Mouse (Mus musculus): Measurements from ENCODE around the gene 2610528J11Rik. TPM values are rescaled to one million over a fixed set of nuclear protein-coding genes. Genes with fewer than 3 reads are reported as not detected.
A peak's percentile ranks its signal among the peaks of the same experiment; 100 is the strongest.

The 2610528J11Rik gene
- polyA plus RNA-seq, 2 experiments, result 4.8 to 6.4 TPM

DNA sequence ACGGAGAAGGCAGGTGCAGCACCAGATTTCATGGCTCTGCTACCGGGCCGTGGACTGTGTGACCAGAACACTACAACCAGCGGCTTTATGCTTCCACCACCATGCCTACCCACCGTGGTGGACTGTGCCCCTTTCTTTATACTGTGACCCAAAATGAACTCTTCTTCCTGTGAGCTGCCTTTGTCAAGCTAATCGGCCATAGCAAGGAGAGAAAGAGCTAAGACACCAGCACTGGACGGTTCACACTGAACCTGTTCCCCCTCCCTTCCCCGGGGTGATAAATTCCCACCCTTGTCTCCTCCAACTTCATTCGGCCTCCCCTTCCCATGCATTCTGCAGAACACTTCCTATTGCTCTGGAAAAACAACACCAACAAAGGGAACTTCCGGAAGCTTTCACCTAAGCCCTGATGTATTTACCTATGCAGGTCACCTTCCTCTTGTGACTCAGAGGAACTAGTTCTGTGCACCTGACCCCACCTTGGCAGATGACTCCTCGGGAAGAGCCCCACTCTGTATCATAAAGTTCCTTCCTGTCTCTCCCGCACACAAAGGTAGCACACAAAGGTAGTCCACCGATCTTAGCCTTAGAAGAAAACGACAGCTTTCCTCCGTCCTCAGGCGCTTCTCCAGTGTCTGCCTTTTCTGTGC is 9.2 kb upstream of the 2610528J11Rik start:
- no peaks in the 10 kb centered on the region for H3K27me3 ChIP-seq (ENCODE audit: control insufficient read depth, insufficient read depth, low read length)
- WGBS (ENCODE audit: insufficient replicate concordance), result 32% methylated on average over 16 of the region's 16 CpGs

DNA sequence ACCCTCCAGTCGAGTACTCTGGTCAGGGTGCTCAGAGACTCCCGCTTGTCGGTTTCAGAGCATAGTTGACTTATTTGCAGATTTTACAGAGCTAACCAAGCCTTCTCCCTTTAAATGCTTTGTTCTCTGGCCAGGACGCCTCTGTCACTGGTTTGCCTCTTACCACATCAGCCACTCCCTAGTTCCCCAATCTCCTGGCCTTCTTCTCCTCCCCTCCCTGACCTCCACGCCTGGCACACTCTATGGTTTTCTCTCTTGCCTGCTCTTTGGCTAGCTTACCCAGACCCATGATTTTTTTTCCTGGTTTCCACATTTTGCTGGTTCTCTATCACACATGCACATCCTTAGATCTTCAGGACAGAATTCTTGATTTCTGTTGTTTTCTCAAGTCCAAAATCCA is 8.6 kb upstream of the 2610528J11Rik start:
- H3K4me3 ChIP-seq (ENCODE audit: insufficient read depth in 1 of 2, low read depth in 2 of 2, low read length in 2 of 2), result no peak overlapping the region
- H3K27me3 ChIP-seq (ENCODE audit: control insufficient read depth, insufficient read depth, low read length), result no peaks in the 10 kb centered on the region
- ATAC-seq (ENCODE audit: insufficient read depth) (no peak), DNase-seq (ENCODE audit: low read depth in 3 of 3, low spot score in 3 of 3) (no peak)
- TF ChIP-seq CTCF (IDR thresholded peaks at IDR 0.05; ENCODE audit: low read depth) (no peak), EP300 (IDR thresholded peaks at IDR 0.05; ENCODE audit: low read depth) (no peak)
- H3K9me3 ChIP-seq (ENCODE audit: control insufficient read depth, low read length), result no peaks in the 10 kb centered on the region
- peaks cover 0 to 9% of the 10 kb centered on the region in 2 experiments; a peak in 2 of 4 replicates for H3K4me1 ChIP-seq (replicated peaks; ENCODE audit: control insufficient read depth in 2 of 2, insufficient read depth in 2 of 2, low read length in 1 of 2)
- 39% methylated on average over 5 of the region's 5 CpGs for WGBS (ENCODE audit: insufficient replicate concordance)
- H3K4me2 ChIP-seq (ENCODE audit: low read depth), result no peak overlapping the region
- H3K36me3 ChIP-seq (replicated peaks; ENCODE audit: control insufficient read depth, insufficient read depth, low read depth), result no peaks in the 10 kb centered on the region
- no peak overlapping the region for H3K27ac ChIP-seq
- no peak overlapping the region for H3K9ac ChIP-seq (replicated peaks)

More for the DNA sequence above, 9.2 kb upstream of the 2610528J11Rik start:
- H3K4me2 ChIP-seq (ENCODE audit: low read depth), result peak overlapping the region; percentile 6; the same call in 1 of the 2 replicates
- H3K4me3 ChIP-seq (ENCODE audit: insufficient read depth in 1 of 2, low read depth in 2 of 2, low read length in 2 of 2), result no peak overlapping the region
- no peaks in the 10 kb centered on the region for H3K36me3 ChIP-seq (replicated peaks; ENCODE audit: control insufficient read depth, insufficient read depth, low read depth)
- ATAC-seq (ENCODE audit: insufficient read depth) (no peak), DNase-seq (ENCODE audit: low read depth in 3 of 3, low spot score in 3 of 3) (no peak)
- no peak overlapping the region for H3K9ac ChIP-seq (replicated peaks)
- H3K4me1 ChIP-seq (replicated peaks; ENCODE audit: control insufficient read depth in 2 of 2, insufficient read depth in 2 of 2, low read length in 1 of 2), result peaks cover 0 to 9% of the 10 kb centered on the region in 2 experiments; a peak in 2 of 4 replicates
- H3K9me3 ChIP-seq (ENCODE audit: control insufficient read depth, low read length), result no peaks in the 10 kb centered on the region
- no peak overlapping the region for H3K27ac ChIP-seq
- TF ChIP-seq CTCF (IDR thresholded peaks at IDR 0.05; ENCODE audit: low read depth), result no peak
- no peak for TF ChIP-seq EP300 (IDR thresholded peaks at IDR 0.05; ENCODE audit: low read depth)

DNA sequence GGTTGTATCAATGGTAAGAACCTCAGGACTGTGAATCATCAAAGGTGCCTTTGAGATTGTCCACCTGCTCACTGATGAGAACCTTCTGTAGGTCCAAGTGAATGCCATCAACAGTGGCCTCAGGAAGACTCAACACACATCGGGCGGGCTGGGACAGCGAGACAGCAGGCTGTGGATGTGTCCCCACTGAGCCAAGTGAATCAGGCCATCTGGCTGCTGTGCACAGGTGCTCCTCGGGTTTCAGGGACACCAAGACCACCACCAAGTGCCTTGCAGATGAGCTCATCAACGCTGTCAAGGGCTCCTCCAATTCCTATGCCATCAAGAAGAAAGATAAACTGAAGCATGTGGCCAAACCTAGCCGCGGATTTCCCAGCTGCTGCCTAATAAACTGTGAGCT is 4.6 kb upstream of the 2610528J11Rik start:
- DNase-seq (ENCODE audit: low read depth in 3 of 3, low spot score in 3 of 3) (no peak), ATAC-seq (ENCODE audit: insufficient read depth) (no peak)
- Histone ChIP-seq H3K4me1 (replicated peaks; ENCODE audit: control insufficient read depth in 2 of 2, insufficient read depth in 2 of 2, low read length in 1 of 2) (peaks cover 0 to 8% of the 10 kb centered on the region in 2 experiments; a peak in 2 of 4 replicates), H3K36me3 (replicated peaks; ENCODE audit: control insufficient read depth, insufficient read depth, low read depth) (no peaks in the 10 kb centered on the region), H3K9ac (replicated peaks) (no peak overlapping the region), H3K27me3 (ENCODE audit: control insufficient read depth, insufficient read depth, low read length) (no peaks in the 10 kb centered on the region), H3K4me3 (ENCODE audit: insufficient read depth in 1 of 2, low read depth in 2 of 2, low read length in 2 of 2) (no peak overlapping the region), H3K27ac (no peak overlapping the region), H3K9me3 (ENCODE audit: control insufficient read depth, low read length) (no peaks in the 10 kb centered on the region), H3K4me2 (ENCODE audit: low read depth) (no peak overlapping the region)
- WGBS (ENCODE audit: insufficient replicate concordance), result 67% methylated on average over 7 of the region's 7 CpGs
- TF ChIP-seq CTCF (IDR thresholded peaks at IDR 0.05; ENCODE audit: low read depth) (no peak), EP300 (IDR thresholded peaks at IDR 0.05; ENCODE audit: low read depth) (no peak)

GRCm38 (mm10) chr4:118523976-118524375 is 2.8 kb upstream of the 2610528J11Rik start:
- Histone ChIP-seq H3K4me1 (replicated peaks; ENCODE audit: control insufficient read depth in 2 of 2, insufficient read depth in 2 of 2, low read length in 1 of 2) (peaks cover 0 to 4% of the 10 kb centered on the region in 2 experiments; a peak in 2 of 4 replicates), H3K27me3 (ENCODE audit: control insufficient read depth, insufficient read depth, low read length) (no peaks in the 10 kb centered on the region), H3K9me3 (ENCODE audit: control insufficient read depth, low read length) (no peaks in the 10 kb centered on the region), H3K27ac (no peak overlapping the region), H3K36me3 (replicated peaks; ENCODE audit: control insufficient read depth, insufficient read depth, low read depth) (no peaks in the 10 kb centered on the region), H3K4me3 (ENCODE audit: insufficient read depth in 1 of 2, low read depth in 2 of 2, low read length in 2 of 2) (no peak overlapping the region), H3K9ac (replicated peaks) (no peak overlapping the region), H3K4me2 (ENCODE audit: low read depth) (no peak overlapping the region)
- no peak for DNase-seq (ENCODE audit: low read depth in 3 of 3, low spot score in 3 of 3)
- TF ChIP-seq EP300 (IDR thresholded peaks at IDR 0.05; ENCODE audit: low read depth) (no peak), CTCF (IDR thresholded peaks at IDR 0.05; ENCODE audit: low read depth) (no peak)
- 65% methylated on average over 7 of the region's 7 CpGs for WGBS (ENCODE audit: insufficient replicate concordance)
- ATAC-seq (ENCODE audit: insufficient read depth), result no peak

- Histone ChIP-seq H3K36me3 (replicated peaks; ENCODE audit: control insufficient read depth, insufficient read depth, low read depth) (no peaks in the 10 kb centered on the region), H3K9ac (replicated peaks) (no peak overlapping the region), H3K4me1 (replicated peaks; ENCODE audit: control insufficient read depth in 2 of 2, insufficient read depth in 2 of 2, low read length in 1 of 2) (peaks cover 0 to 4% of the 10 kb centered on the region in 2 experiments; a peak in 2 of 4 replicates), H3K27me3 (ENCODE audit: control insufficient read depth, insufficient read depth, low read length) (no peaks in the 10 kb centered on the region), H3K27ac (no peak overlapping the region), H3K9me3 (ENCODE audit: control insufficient read depth, low read length) (no peaks in the 10 kb centered on the region), H3K4me3 (ENCODE audit: insufficient read depth in 1 of 2, low read depth in 2 of 2, low read length in 2 of 2) (no peak overlapping the region), H3K4me2 (ENCODE audit: low read depth) (no peak overlapping the region)
- no peak for DNase-seq (ENCODE audit: low read depth in 3 of 3, low spot score in 3 of 3)
- ATAC-seq (ENCODE audit: insufficient read depth), result no peak
- 22% methylated on average over 3 of the region's 3 CpGs for WGBS (ENCODE audit: insufficient replicate concordance)
- TF ChIP-seq CTCF (IDR thresholded peaks at IDR 0.05; ENCODE audit: low read depth), result no peak
- no peak for TF ChIP-seq EP300 (IDR thresholded peaks at IDR 0.05; ENCODE audit: low read depth)
These were observed 1.0 kb upstream of the 2610528J11Rik start for GRCm38 (mm10) chr4:118525779-118526178.
